Comparison of ENCODE assay signal across 26 mouse cellular contexts in genomic region chr13:42490956-42491680, GRCm38 (mm10).
DNase-seq lines count a peak whose midpoint lies in the region; ATAC-seq and TF ChIP-seq lines count a peak whose summit lies in the region.
"Had no signal": no experiment of that assay in that cellular context is flagged by ENCODE, and none has a peak within 500 bp of the region (broad histone marks: within the 10 kb centered on the region; RNA-seq: fewer than 3 reads in every experiment).

No protein-coding gene starts in this region.

- no peak overlapping the region for H3K4me2 ChIP-seq in heart, embryonic 11.5 days
- H3K4me2 ChIP-seq: embryonic facial prominence, embryonic 13.5 days; heart, embryonic 15.5 days; intestine, embryonic 15.5 days; midbrain, embryonic 11.5 days had no signal

- ATAC-seq in heart, embryonic 11.5 days (replicated peaks; ENCODE audit: insufficient number of reproducible peaks, low FRiP score, low TSS enrichment) = no peak
- ATAC-seq: activated CD4-positive, CD25-positive, alpha-beta regulatory T cell, adult 4 months; forebrain, embryonic 14.5 days; hindbrain, embryonic 16.5 days; intestine, embryonic 15.5 days had no signal

- WGBS in heart, embryonic 11.5 days (ENCODE audit: insufficient replicate concordance) = 69% methylated on average over 4 of the region's 4 CpGs
- 69% methylated on average over 4 of the region's 4 CpGs for WGBS in kidney, adult 2 months

- no peaks in the 10 kb centered on the region for H3K36me3 ChIP-seq in heart, embryonic 11.5 days (ENCODE audit: control insufficient read depth, insufficient read depth, low read length)
- no peaks in the 10 kb centered on the region for H3K36me3 ChIP-seq in kidney, adult 2 months (ENCODE audit: control insufficient read depth, insufficient read depth, low read length)
- H3K36me3 ChIP-seq: embryonic facial prominence, embryonic 13.5 days; G1E; heart, embryonic 15.5 days; hindbrain, embryonic 10.5 days; intestine, embryonic 15.5 days had no signal

- no peaks in the 10 kb centered on the region for H3K27me3 ChIP-seq in heart, embryonic 11.5 days (ENCODE audit: control insufficient read depth, insufficient read depth, low read length)
- no peaks in the 10 kb centered on the region for H3K27me3 ChIP-seq in kidney, adult 2 months (replicated peaks; ENCODE audit: control insufficient read depth, insufficient read depth, low read length)
- H3K27me3 ChIP-seq: CH12.LX; embryonic facial prominence, embryonic 13.5 days; heart, embryonic 15.5 days; intestine, embryonic 15.5 days had no signal

- peak; percentile 4 for DNase-seq in gastrocnemius, postnatal 14 days
- DNase-seq in gastrocnemius, postnatal 4 days (ENCODE audit: low spot score in 2 of 2) = no peak
- peak; percentile 8 for DNase-seq in heart, postnatal 25 days (ENCODE audit: low spot score)
- peak; percentile 73 for DNase-seq in NIH3T3 (ENCODE audit: low read depth)
- DNase-seq in skeletal muscle tissue, adult 2 months (ENCODE audit: low read depth, low spot score) = peak; percentile 29
- DNase-seq in kidney, adult 2 months = no peak
- DNase-seq: adrenal gland, postnatal 10 days; B cell, adult 2 months; cerebellum, adult 2 months; cerebellum, postnatal 25 days; kidney, adult 9 months; kidney, postnatal 25 days; thymus, adult 2 months; thymus, postnatal 4 days had no signal

- no peaks in the 10 kb centered on the region for H3K4me1 ChIP-seq in heart, embryonic 11.5 days (ENCODE audit: control insufficient read depth, insufficient read depth, low read length)
- H3K4me1 ChIP-seq in kidney, adult 2 months (ENCODE audit: control insufficient read depth, insufficient read depth, low read length) = no peaks in the 10 kb centered on the region
- H3K4me1 ChIP-seq: embryonic facial prominence, embryonic 13.5 days; heart, embryonic 15.5 days; hindbrain, embryonic 10.5 days; intestine, embryonic 15.5 days had no signal

- TF ChIP-seq POLR2A in kidney, adult 2 months (IDR thresholded peaks at IDR 0.05; ENCODE audit: low read depth, low read length) = no peak

- no peak for TF ChIP-seq CTCF in kidney, adult 2 months (conservative IDR thresholded peaks at IDR 0.05; ENCODE audit: insufficient read depth, insufficient read length, low read depth, low read length)

- H3K27ac ChIP-seq in heart, embryonic 11.5 days (ENCODE audit: low read depth, low read length) = no peak overlapping the region
- no peak overlapping the region for H3K27ac ChIP-seq in kidney, adult 2 months (ENCODE audit: insufficient read depth, low read depth, low read length)
- H3K27ac ChIP-seq: embryonic facial prominence, embryonic 13.5 days; heart, embryonic 15.5 days; hindbrain, embryonic 10.5 days; intestine, embryonic 15.5 days; layer of hippocampus, adult 2 months had no signal

- H3K9me3 ChIP-seq in heart, embryonic 11.5 days (replicated peaks; ENCODE audit: control insufficient read depth, low read length) = no peaks in the 10 kb centered on the region
- H3K9me3 ChIP-seq: embryonic facial prominence, embryonic 13.5 days; G1E; heart, embryonic 15.5 days; hindbrain, embryonic 10.5 days; intestine, embryonic 15.5 days had no signal

- no peak overlapping the region for H3K4me3 ChIP-seq in heart, embryonic 11.5 days (ENCODE audit: low read depth, low read length)
- H3K4me3 ChIP-seq in kidney, adult 2 months (ENCODE audit: insufficient read depth, low read depth, low read length) = no peak overlapping the region
- H3K4me3 ChIP-seq: embryonic facial prominence, embryonic 13.5 days; heart, embryonic 15.5 days; hindbrain, embryonic 10.5 days; intestine, embryonic 15.5 days; layer of hippocampus, adult 2 months had no signal

- H3K9ac ChIP-seq in heart, embryonic 11.5 days (ENCODE audit: low read depth, low read length) = no peak overlapping the region
- H3K9ac ChIP-seq: embryonic facial prominence, embryonic 13.5 days; heart, embryonic 15.5 days; intestine, embryonic 15.5 days had no signal

- intact Hi-C loops in gastrocnemius, postnatal 14 days (cut with DNase I; ENCODE audit: low total_unique reads) = no loop called here
- intact Hi-C loops in heart, postnatal 25 days (cut with DNase I) = no loop called here

Comparison
In these comparisons a context has a peak if more than half of its experiments do, and no peak if none do; other contexts are left out.
1. DNase-seq: peak in gastrocnemius, postnatal 14 days (single experiment), heart, postnatal 25 days (single experiment), NIH3T3 (single experiment) and skeletal muscle tissue, adult 2 months (single experiment); none in gastrocnemius, postnatal 4 days (0 of 2) and kidney, adult 2 months (single experiment).